Mouse (Mus musculus) small intestine, adult 2 months (tissue): ENCODE measurements around the gene Slc9a7.

Source experiments
- CTCF ChIP-seq: fragments of 200-500 bp; IDR thresholded peaks from 2 replicates; pipeline ENCODE4 v1.5.1; 2012; ENCODE audit warnings: low read depth, mild to moderate bottlenecking, control low read depth, inconsistent platforms, low read length, moderate library complexity, mixed read lengths; ENCODE audit not compliant: insufficient replicate concordance, insufficient read length; ENCODE audit errors: extremely low read depth
- POLR2A ChIP-seq: fragments of 200-500 bp; IDR thresholded peaks from 2 replicates; pipeline ENCODE4 v1.6.1; 2012; ENCODE audit warnings: low read depth, mild to moderate bottlenecking, control low read depth, inconsistent platforms, low read length, moderate library complexity

GRCm38 (mm10) chrX:20168430-20168829 is 123.2 kb downstream of the Slc9a7 start:
- TF ChIP-seq POLR2A: no peak
- TF ChIP-seq CTCF: no peak
